Mouse (Mus musculus) adipocyte (in vitro differentiated cells): ENCODE results near the gene Gfra4.
"Not testable (repeated sequence)": the region's sequence is repeated elsewhere in the genome, so short reads cannot be mapped to it uniquely, and the experiment has no call there.

Source experiments
- DNase-seq: peaks from one replicate; pipeline ENCODE4 v3.0.0-alpha.2; 2016; ENCODE audit warnings: low spot score

The Gfra4 gene

DNA sequence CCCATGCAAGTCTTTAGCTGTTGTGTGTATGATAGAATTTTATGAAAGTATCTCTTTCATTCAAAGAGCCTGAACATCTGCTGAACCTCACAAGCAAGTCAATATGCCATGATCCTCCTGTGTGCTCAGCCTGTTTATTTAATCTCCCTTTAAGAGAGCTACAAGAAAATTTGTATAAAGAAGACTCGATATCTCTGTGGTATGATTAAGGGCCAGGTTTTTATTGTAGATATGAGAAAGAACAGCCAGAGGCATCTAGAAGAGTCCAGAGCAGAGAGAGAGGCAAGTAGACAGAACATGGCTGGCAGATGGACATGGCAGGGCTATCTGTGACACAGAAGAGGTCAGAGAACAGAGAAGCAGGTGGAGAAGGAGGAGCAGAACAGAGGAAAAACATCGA is 3.1 kb upstream of the Gfra4 start:
- DNase-seq, result no peak

DNA sequence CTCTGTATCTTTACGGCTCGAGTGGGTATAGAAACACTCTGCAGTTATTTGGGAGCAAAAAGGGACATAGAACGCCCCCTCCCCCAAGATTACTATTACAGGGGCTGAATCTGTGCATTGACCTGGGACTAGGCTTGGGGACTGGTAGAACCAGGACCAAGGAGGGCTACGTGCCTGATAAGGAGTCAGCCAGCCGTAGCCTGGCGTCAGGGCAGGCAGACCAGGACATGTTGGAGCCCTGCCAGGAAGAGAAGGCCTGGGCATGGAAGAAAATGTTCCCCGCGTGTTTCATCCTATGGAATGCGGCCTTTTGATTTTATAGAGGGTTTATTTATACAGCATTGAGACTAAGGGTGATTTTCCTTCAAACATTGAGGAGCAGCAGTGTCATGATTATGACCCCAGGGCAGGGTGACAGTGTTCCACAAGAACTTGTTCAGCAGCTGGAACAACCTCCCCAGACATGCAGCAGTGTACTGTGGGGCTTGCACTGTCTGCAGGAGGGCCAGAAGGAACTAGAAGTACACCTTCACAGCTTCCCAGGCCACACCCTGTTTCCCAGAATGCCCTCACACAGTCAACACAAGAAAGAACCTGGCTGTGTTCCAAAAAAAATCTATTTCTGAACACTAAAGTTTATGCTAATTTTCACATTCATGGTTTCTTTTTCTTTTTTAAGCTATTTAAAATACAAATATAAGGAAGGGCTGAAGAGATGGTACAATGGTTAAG is 2.3 kb upstream of the Gfra4 start:
- peak; percentile 33 for DNase-seq

GRCm38 (mm10) chr2:131044354-131044852 is 1.5 kb upstream of the Gfra4 start:
- no peak for DNase-seq

DNA sequence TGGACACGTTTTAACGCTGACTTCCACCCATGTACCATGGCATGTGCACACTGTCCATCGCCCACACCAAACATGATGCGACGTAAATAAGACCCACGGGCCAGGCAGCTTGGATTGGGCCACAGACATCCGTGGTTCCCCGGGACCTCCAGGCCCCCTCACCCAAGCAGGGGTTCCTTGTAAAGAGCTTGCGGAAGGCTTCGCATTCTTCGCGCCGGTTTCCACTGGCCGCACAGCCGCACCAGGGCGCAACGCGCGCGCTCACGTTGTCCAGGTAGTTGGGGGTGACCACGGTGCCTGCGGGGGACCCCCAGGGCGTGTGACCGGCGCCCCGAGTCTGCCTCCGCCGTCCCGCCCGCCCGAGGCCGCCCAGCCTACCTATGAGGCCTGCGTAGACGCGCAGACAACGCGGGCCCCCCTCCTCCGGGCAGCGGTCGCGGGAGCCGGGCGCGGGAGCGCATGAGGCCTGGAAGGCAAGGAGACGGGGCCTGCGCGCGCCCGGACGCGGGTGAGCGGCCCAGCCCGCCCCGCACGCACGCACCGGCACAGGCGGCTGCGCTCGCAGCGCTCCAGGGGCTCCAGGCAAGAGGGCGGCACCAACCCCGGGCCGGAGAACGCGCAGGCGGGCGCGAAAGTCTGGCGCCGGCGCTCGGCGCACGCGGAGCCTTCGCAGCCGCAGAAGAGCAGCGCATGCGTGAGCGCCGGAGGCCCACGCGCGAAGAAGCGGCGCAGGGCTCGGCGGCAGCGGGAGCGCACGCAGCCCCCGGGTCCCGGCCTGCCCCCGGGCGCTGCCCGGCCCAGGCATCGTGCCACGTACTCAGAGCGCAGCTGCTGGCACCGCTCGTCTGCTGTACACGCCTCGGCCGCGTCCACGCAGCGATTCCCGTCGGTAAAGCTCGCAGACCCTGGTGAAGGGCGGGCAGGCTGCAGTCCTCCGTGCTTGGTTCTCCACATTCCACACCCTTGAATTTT is 1.7 kb downstream of the Gfra4 start:
- no peak for DNase-seq

DNA sequence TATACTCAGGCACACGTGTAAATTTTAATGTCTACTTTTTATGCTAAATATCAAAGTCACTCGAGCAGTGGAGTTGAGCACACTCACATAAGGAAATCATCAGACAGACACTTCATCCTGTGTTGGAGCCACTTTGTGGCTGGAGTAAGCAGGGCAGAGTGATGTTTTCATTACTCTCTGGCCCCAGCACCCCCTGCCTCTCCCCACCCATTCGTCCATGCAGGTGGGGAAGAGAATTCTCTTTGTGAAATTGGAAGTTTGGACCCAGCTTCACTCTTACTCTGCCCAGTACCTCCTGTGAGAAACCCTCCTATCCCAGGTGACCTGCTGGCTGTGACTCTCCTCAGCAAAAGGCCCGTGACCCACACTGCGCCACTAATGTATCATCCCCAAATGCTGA is 4.2 kb downstream of the Gfra4 start:
- DNase-seq, result no peak

DNA sequence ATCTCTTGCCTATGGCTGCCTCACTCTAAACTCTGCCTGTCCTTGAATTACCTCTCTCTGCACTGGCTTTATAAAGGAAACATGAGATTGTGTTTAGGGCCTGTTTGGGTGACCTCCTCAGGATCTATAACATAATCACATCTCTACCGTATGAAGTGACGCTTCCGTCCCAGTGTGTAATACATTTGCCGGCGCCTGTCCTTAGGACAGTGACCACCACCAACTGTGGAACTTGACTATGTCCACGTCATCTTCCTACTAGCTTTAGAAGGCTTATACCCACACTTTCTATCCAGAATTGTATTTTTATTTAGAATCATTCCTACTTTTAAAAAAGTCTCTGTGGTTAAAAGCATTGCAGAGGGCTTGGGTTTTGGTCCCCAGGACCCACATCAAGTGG is 4.7 kb downstream of the Gfra4 start:
- DNase-seq, result no peak

GRCm38 (mm10) chr2:131037226-131037990 is 5.5 kb downstream of the Gfra4 start:
- DNase-seq, result no peak

DNA sequence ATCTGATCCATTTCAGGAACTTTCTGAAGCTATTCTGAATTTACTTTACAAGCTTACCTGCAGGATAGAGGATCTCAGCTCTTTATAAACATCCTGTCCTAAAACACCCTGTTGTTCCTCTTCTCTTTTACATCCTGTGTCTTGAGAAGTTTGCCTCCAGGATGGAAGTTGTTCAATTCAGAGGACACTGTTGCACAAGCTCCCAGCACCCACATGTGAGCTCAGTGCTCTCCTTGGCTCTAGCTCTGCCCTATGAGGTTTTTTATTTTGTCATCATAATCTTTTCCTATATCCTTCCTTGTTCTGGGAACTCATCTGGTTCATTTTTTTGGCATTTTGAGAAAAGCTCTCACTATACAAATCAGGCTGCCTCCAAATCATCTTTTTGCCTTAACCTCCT is 6.1 kb downstream of the Gfra4 start:
- DNase-seq, result no peak

DNA sequence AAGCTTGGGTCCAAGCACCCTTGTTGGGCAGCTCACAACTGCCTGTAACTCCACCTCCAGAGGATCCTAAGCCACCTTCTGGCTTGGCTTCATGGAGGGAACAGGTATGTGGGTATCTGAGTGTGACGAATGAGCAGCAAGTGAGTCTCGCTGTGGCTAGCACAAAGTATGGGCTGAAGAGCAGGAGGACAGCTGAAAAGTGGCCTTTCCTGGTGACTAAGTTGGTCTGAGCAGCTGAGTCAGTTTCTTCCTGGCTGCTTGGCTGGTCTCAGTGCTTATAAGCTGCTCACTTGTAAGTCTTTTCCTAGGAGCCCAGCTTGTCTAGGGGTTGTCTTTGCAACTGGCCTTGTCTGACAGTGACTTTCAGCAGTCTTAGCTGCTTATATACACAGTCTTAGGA is 6.5 kb downstream of the Gfra4 start:
- DNase-seq, result no peak

- not testable (repeated sequence) for DNase-seq
These were observed 11.5 kb downstream of the Gfra4 start for GRCm38 (mm10) chr2:131031406-131031805.

DNA sequence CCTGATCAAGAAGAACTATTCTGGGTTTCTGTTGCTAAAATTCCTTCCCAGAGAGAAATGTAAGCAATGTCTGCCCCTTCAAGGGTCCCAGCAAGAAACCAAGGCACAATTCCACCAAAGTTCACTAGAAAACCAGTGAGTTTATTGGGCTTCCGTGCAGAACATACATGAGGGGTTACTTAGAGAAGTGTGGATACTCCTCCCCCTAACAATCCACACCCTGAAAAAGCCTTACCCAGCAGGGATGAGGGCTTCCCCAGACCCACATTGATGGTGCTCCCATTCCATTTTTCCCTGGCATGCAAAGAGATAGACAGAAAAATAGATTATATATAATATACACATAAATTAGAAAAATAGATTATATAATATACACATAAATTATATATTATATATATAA is 11.9 kb downstream of the Gfra4 start:
- DNase-seq, result no peak

DNA sequence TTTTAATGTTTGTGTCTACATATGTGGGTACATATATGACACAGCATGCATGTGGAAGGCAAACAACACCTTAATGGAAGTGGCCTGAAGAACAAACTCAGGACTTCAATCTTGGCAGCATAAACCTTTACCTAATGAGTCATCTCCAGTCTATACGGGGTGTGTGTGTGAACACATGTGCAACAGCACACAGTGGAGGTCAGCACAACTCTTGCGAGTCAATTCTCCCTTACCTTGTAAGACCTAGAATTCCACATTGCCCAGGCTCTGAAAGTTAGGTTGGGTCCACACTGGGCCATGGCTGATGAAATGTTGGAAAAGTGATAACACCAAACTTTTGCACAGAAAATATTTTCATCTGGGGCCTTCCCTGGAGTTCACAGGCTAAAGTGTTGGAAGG is 12.3 kb downstream of the Gfra4 start:
- DNase-seq, result no peak

- DNase-seq, result peak; percentile 60
These were observed 13.6 kb downstream of the Gfra4 start for GRCm38 (mm10) chr2:131029065-131029935.

GRCm38 (mm10) chr2:131026941-131027340 is 15.9 kb downstream of the Gfra4 start:
- DNase-seq, result no peak

DNA sequence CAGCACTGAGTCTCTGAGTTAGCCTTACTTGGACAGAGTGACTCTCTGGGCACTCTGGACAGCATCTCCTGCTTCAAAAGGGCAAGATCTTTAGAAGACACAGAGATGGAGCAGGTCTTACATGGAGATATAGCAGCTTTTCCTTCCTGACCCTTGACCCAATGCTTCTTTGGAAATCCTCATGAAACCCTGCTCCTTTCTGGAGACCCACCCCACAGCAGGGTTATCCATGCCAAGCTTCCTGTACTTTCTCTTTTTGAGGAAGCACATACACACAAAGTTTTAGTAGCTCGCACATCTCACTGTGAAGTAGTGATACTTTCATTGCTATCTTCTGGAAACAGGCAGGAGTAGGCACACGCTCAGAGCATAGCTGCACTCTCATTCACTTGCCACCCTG is 17.7 kb downstream of the Gfra4 start:
- no peak for DNase-seq

DNA sequence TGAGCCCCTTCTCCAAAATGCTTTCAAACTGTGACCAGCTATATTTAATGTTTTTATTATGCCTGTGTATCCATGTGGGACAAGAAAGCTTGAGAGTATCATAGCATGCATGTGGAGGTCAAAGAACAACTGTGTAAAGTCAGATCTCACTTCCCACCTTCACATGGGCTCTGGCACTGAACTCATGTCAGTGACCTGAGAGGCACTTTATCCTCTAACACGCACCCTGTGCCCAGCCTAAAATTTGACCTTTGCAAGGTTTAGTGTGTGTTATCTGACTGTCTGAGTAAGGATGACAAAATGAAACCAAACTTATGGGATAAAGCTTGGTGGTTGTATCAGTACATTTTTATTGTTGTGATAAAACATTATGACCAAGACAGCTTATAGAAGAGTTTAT is 32.3 kb downstream of the Gfra4 start:
- no peak for DNase-seq

- no peak for DNase-seq
These were observed 33.8 kb downstream of the Gfra4 start for GRCm38 (mm10) chr2:131009123-131009522.

DNA sequence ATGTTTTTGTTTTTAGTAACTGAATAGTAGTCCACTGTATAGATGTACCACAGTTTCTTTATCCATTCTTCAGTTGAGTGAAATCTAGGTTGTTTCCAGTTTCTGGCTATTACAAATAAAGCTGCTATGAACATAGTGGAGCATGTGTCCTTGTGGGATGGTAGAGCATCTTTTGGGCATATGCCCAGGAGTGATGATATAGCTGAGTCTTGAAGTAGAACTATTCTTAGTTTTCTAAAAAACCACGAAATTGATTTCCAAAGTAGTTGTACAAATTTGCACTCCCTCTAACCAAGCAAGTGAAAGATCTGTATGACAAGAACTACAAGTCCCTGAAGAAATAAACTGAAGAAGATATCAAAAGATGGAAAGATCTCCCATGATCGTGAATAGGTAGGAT is 50.1 kb downstream of the Gfra4 start:
- no peak for DNase-seq
